Mouse (Mus musculus) heart, postnatal 0 days (tissue): ENCODE results near the gene Hephl1.

ENCODE experiments used
- CTCF ChIP-seq: IDR thresholded peaks from 2 replicates; pipeline ENCODE4 v1.5.1; 2016; ENCODE audit warnings: antibody characterized with exemption, control low read depth, low read depth
- EP300 ChIP-seq: IDR thresholded peaks from 2 replicates; pipeline ENCODE4 v1.6.1; 2016; ENCODE audit warnings: antibody characterized with exemption, low read depth

- TF ChIP-seq CTCF, result no peak
- TF ChIP-seq EP300, result no peak
Observed at GRCm38 (mm10) chr9:15097172-15097571, 14.7 kb downstream of the Hephl1 start.
